In genomic region chr19:47503625-47504024, GRCm38 (mm10) we compare ENCODE assay signal across 9 mouse cellular contexts. TPM values are rescaled to one million over a fixed set of nuclear protein-coding genes. Genes with fewer than 3 reads are reported as not detected.
A peak's percentile ranks its signal among the peaks of the same experiment; 100 is the strongest.
DNase-seq lines count a peak whose midpoint lies in the region; ATAC-seq and TF ChIP-seq lines count a peak whose summit lies in the region.
"Had no signal": no experiment of that assay in that cellular context is flagged by ENCODE, and none has a peak within 500 bp of the region (broad histone marks: within the 10 kb centered on the region; RNA-seq: fewer than 3 reads in every experiment).

No protein-coding gene starts in this region.

- H3K4me2 ChIP-seq in heart, postnatal 0 days (ENCODE audit: low read depth, low read length): no peak overlapping the region
- no peak overlapping the region for H3K4me2 ChIP-seq in intestine, postnatal 0 days (replicated peaks; ENCODE audit: low read depth)
- H3K4me2 ChIP-seq in stomach, embryonic 15.5 days: no peak overlapping the region
- H3K4me2 ChIP-seq: embryonic facial prominence, embryonic 12.5 days had no signal

- no peaks in the 10 kb centered on the region for H3K9me3 ChIP-seq in heart, postnatal 0 days (replicated peaks; ENCODE audit: control insufficient read depth, low read length)
- no peaks in the 10 kb centered on the region for H3K9me3 ChIP-seq in heart, embryonic 10.5 days
- H3K9me3 ChIP-seq in intestine, postnatal 0 days (ENCODE audit: control insufficient read depth): no peaks in the 10 kb centered on the region
- no peaks in the 10 kb centered on the region for H3K9me3 ChIP-seq in stomach, embryonic 15.5 days
- H3K9me3 ChIP-seq: embryonic facial prominence, embryonic 12.5 days had no signal

- ATAC-seq in heart, postnatal 0 days (ENCODE audit: insufficient read depth, low read depth): peak; percentile 34
- no peak for ATAC-seq in intestine, postnatal 0 days
- ATAC-seq in stomach, embryonic 15.5 days (ENCODE audit: insufficient read depth, low FRiP score, low read depth): peak; percentile 36; the same call in 1 of the 2 replicates
- no peak for ATAC-seq in frontal cortex, adult (ENCODE audit: low TSS enrichment)

- H3K4me3 ChIP-seq in heart, postnatal 0 days (ENCODE audit: low read depth, low read length): no peak overlapping the region
- H3K4me3 ChIP-seq in heart, embryonic 10.5 days: no peak overlapping the region
- H3K4me3 ChIP-seq in intestine, postnatal 0 days (ENCODE audit: low read depth, low read length): no peak overlapping the region
- no peak overlapping the region for H3K4me3 ChIP-seq in stomach, embryonic 15.5 days (replicated peaks)
- H3K4me3 ChIP-seq: embryonic facial prominence, embryonic 12.5 days had no signal

- no peaks in the 10 kb centered on the region for H3K27me3 ChIP-seq in heart, postnatal 0 days (ENCODE audit: control insufficient read depth, insufficient read depth, low read length)
- no peaks in the 10 kb centered on the region for H3K27me3 ChIP-seq in heart, embryonic 10.5 days (ENCODE audit: insufficient read depth, poor library complexity, severe bottlenecking)
- no peaks in the 10 kb centered on the region for H3K27me3 ChIP-seq in intestine, postnatal 0 days (replicated peaks; ENCODE audit: control insufficient read depth, insufficient read depth, low read length)
- H3K27me3 ChIP-seq in stomach, embryonic 15.5 days (replicated peaks): no peaks in the 10 kb centered on the region
- H3K27me3 ChIP-seq: embryonic facial prominence, embryonic 12.5 days had no signal

- intact Hi-C loops in left cerebral cortex, postnatal 10 days (cut with DNase I): loop anchor here (10.0 kb wide), 1 partner anchor 121 kb away; no protein-coding TSS in a partner anchor

- H3K36me3 ChIP-seq in heart, postnatal 0 days (replicated peaks; ENCODE audit: control insufficient read depth, insufficient read depth, low read length): no peaks in the 10 kb centered on the region
- peaks cover 17% of the 10 kb centered on the region for H3K36me3 ChIP-seq in heart, embryonic 10.5 days
- H3K36me3 ChIP-seq in intestine, postnatal 0 days (ENCODE audit: control insufficient read depth, insufficient read depth): no peaks in the 10 kb centered on the region
- H3K36me3 ChIP-seq in stomach, embryonic 15.5 days: 0 out of 2 replicates have a peak, but pooled peaks cover 4% of the 10 kb centered on the region

- no peak for TF ChIP-seq EP300 in heart, postnatal 0 days (IDR thresholded peaks at IDR 0.05; ENCODE audit: low read depth)

- 66% methylated on average over 4 of the region's 4 CpGs for WGBS in heart, postnatal 0 days
- 72% methylated on average over 4 of the region's 4 CpGs for WGBS in heart, embryonic 10.5 days
- WGBS in intestine, postnatal 0 days: 70% methylated on average over 4 of the region's 4 CpGs
- WGBS in stomach, embryonic 15.5 days: 73% methylated on average over 4 of the region's 4 CpGs

- H3K27ac ChIP-seq in heart, postnatal 0 days (ENCODE audit: low read depth): no peak overlapping the region
- no peak overlapping the region for H3K27ac ChIP-seq in heart, embryonic 10.5 days
- H3K27ac ChIP-seq in intestine, postnatal 0 days (ENCODE audit: low read depth, low read length): no peak overlapping the region
- H3K27ac ChIP-seq in stomach, embryonic 15.5 days: no peak overlapping the region
- H3K27ac ChIP-seq: embryonic facial prominence, embryonic 12.5 days had no signal

- peak; percentile 61 for DNase-seq in heart, postnatal 0 days (ENCODE audit: low spot score)
- no peak for DNase-seq in heart, embryonic 10.5 days (ENCODE audit: low spot score)
- peak; percentile 41 to 46 for DNase-seq in B cell, adult 2 months
- DNase-seq in R1 (ENCODE audit: low read depth, low spot score): peak; percentile 87
- DNase-seq in left cerebral cortex, postnatal 10 days (ENCODE audit: extremely low spot score in 1 of 2, low spot score in 2 of 2): no peak

- peaks cover 7% of the 10 kb centered on the region for H3K4me1 ChIP-seq in heart, postnatal 0 days (ENCODE audit: control insufficient read depth, insufficient read depth)
- peaks cover 31% of the 10 kb centered on the region for H3K4me1 ChIP-seq in heart, embryonic 10.5 days
- H3K4me1 ChIP-seq in intestine, postnatal 0 days (replicated peaks; ENCODE audit: control insufficient read depth, insufficient read depth, low read length): peaks cover 5% of the 10 kb centered on the region; the same call in 1 of the 2 replicates
- H3K4me1 ChIP-seq in stomach, embryonic 15.5 days: peaks cover 8% of the 10 kb centered on the region

- H3K9ac ChIP-seq in heart, postnatal 0 days (replicated peaks; ENCODE audit: low read depth, low read length): no peak overlapping the region
- no peak overlapping the region for H3K9ac ChIP-seq in intestine, postnatal 0 days (ENCODE audit: low read depth, low read length)
- no peak overlapping the region for H3K9ac ChIP-seq in stomach, embryonic 15.5 days
- H3K9ac ChIP-seq: embryonic facial prominence, embryonic 12.5 days had no signal

- TF ChIP-seq CTCF in heart, postnatal 0 days (IDR thresholded peaks at IDR 0.05; ENCODE audit: low read depth): peak; percentile 84
- TF ChIP-seq CTCF in intestine, postnatal 0 days (IDR thresholded peaks at IDR 0.05; ENCODE audit: low read depth): peak; percentile 91

RNA-seq across cellular contexts. Expression of gene Stn1, which starts 33.7 kb away (rescaled TPM):
- total RNA-seq in heart, postnatal 0 days (2014; rRNA removed; ENCODE audit: low replicate concordance): 26.1 and 71.6 TPM in 2 replicates
- polyA plus RNA-seq in heart, postnatal 0 days (2015; fragmentation: Nextera tagmentation; extraction: Ambion mirVana): 20.1 and 21.6 TPM in 2 replicates
- polyA plus RNA-seq in heart, embryonic 10.5 days (2016; fragmentation: Nextera tagmentation; extraction: Ambion mirVana): 42.2 and 53.8 TPM in 2 replicates
- 11.4 and 14.9 TPM in 2 replicates for polyA plus RNA-seq in intestine, postnatal 0 days (2015; fragmentation: Nextera tagmentation; extraction: Ambion mirVana)
- polyA plus RNA-seq in stomach, embryonic 15.5 days (2015; fragmentation: Nextera tagmentation; extraction: Ambion mirVana): 52.7 and 55.8 TPM in 2 replicates
- total RNA-seq in left cerebral cortex, postnatal 10 days (2021): 10 to 100 TPM; 33.9 to 39.4 TPM

RNA-seq across cellular contexts. Expression of gene Sh3pxd2a, which starts 39.4 kb away (rescaled TPM):
- total RNA-seq in heart, postnatal 0 days (2014; rRNA removed; ENCODE audit: low replicate concordance): 45.0 and 47.2 TPM in 2 replicates
- 2.9 and 3.4 TPM in 2 replicates for polyA plus RNA-seq in heart, postnatal 0 days (2015; fragmentation: Nextera tagmentation; extraction: Ambion mirVana)
- polyA plus RNA-seq in heart, embryonic 10.5 days (2016; fragmentation: Nextera tagmentation; extraction: Ambion mirVana): 3.4 and 3.9 TPM in 2 replicates
- 2.2 and 2.4 TPM in 2 replicates for polyA plus RNA-seq in intestine, postnatal 0 days (2015; fragmentation: Nextera tagmentation; extraction: Ambion mirVana)
- polyA plus RNA-seq in stomach, embryonic 15.5 days (2015; fragmentation: Nextera tagmentation; extraction: Ambion mirVana): 6.8 and 6.9 TPM in 2 replicates
- total RNA-seq in left cerebral cortex, postnatal 10 days (2021): 10 to 100 TPM; 22.8 to 23.4 TPM

Comparison
In these comparisons a context has a peak if more than half of its experiments do, and no peak if none do; other contexts are left out.
1. DNase-seq: peak in heart, postnatal 0 days (single experiment), B cell, adult 2 months (2 of 2) and R1 (single experiment); none in heart, embryonic 10.5 days (single experiment) and left cerebral cortex, postnatal 10 days (0 of 2).
2. ATAC-seq: peak in heart, postnatal 0 days (single experiment) and stomach, embryonic 15.5 days (single experiment); none in intestine, postnatal 0 days (single experiment) and frontal cortex, adult (single experiment).